Mouse (Mus musculus): Measurements from ENCODE around the gene Mdh2. TPM values are rescaled to one million over a fixed set of nuclear protein-coding genes. Genes with fewer than 3 reads are reported as not detected.

The Mdh2 gene
- total RNA-seq (2021) = 100 to 1,000 TPM; 359 to 370 TPM

GRCm38 (mm10) chr5:135778471-135779445 lies at the start of gene Mdh2:
Gene Mdh2, plus strand, starts transcription at chr5:135778480.
- DNase-seq = peak; percentile 100
- intact Hi-C loops (cut with DNase I) = no loop called here

- intact Hi-C loops (cut with DNase I) = no loop called here
- DNase-seq = no peak
Measured at GRCm38 (mm10) chr5:135729351-135729750, 48.9 kb upstream of the Mdh2 start.

GRCm38 (mm10) chr5:135730278-135730677 lies 48.0 kb upstream of the Mdh2 start:
- intact Hi-C loops (cut with DNase I) = no loop called here
- DNase-seq = no peak

GRCm38 (mm10) chr5:135730916-135731315 lies 47.4 kb upstream of the Mdh2 start:
- DNase-seq = no peak
- intact Hi-C loops (cut with DNase I) = no loop called here

GRCm38 (mm10) chr5:135731322-135731721 lies 47.0 kb upstream of the Mdh2 start:
- intact Hi-C loops (cut with DNase I) = no loop called here

GRCm38 (mm10) chr5:135733071-135733470 lies 45.2 kb upstream of the Mdh2 start:
- DNase-seq = no peak
- intact Hi-C loops (cut with DNase I) = no loop called here

More at GRCm38 (mm10) chr5:135731322-135731721, 47.0 kb upstream of the Mdh2 start:
- DNase-seq = no peak

GRCm38 (mm10) chr5:135734057-135734680 lies 44.1 kb upstream of the Mdh2 start:
- DNase-seq = no peak

GRCm38 (mm10) chr5:135735741-135736140 lies 42.5 kb upstream of the Mdh2 start:
- intact Hi-C loops (cut with DNase I) = no loop called here
- DNase-seq = no peak

More at GRCm38 (mm10) chr5:135734057-135734680, 44.1 kb upstream of the Mdh2 start:
- intact Hi-C loops (cut with DNase I) = no loop called here

GRCm38 (mm10) chr5:135736544-135736943 lies 41.7 kb upstream of the Mdh2 start:
- DNase-seq = no peak
- intact Hi-C loops (cut with DNase I) = no loop called here

GRCm38 (mm10) chr5:135737154-135737553 lies 41.1 kb upstream of the Mdh2 start:
- no peak for DNase-seq
- intact Hi-C loops (cut with DNase I) = no loop called here

- DNase-seq = no peak
- intact Hi-C loops (cut with DNase I) = no loop called here
Measured at GRCm38 (mm10) chr5:135738266-135738665, 40.0 kb upstream of the Mdh2 start.

- no peak for DNase-seq
- intact Hi-C loops (cut with DNase I) = no loop called here
Measured at GRCm38 (mm10) chr5:135742156-135742555, 36.1 kb upstream of the Mdh2 start.

GRCm38 (mm10) chr5:135742941-135743740 lies 35.1 kb upstream of the Mdh2 start:
- intact Hi-C loops (cut with DNase I) = no loop called here
- peak; percentile 43 for DNase-seq

- peak; percentile 95 for DNase-seq
- intact Hi-C loops (cut with DNase I) = no loop called here
Measured at GRCm38 (mm10) chr5:135743741-135744609, 34.3 kb upstream of the Mdh2 start, which contains the start of gene Tmem120a. Gene Tmem120a, minus strand, starts transcription at chr5:135744448.

- intact Hi-C loops (cut with DNase I) = no loop called here
- no peak for DNase-seq
Measured at GRCm38 (mm10) chr5:135744742-135745141, 33.5 kb upstream of the Mdh2 start.

- DNase-seq = no peak
- intact Hi-C loops (cut with DNase I) = no loop called here
Measured at GRCm38 (mm10) chr5:135751041-135751440, 27.2 kb upstream of the Mdh2 start.

- no peak for DNase-seq
- intact Hi-C loops (cut with DNase I) = no loop called here
Measured at GRCm38 (mm10) chr5:135751595-135751994, 26.7 kb upstream of the Mdh2 start.

- intact Hi-C loops (cut with DNase I) = loop anchor here (5.0 to 10.0 kb wide), 2 partner anchors 210 to 357 kb away; no protein-coding TSS in a partner anchor
- DNase-seq = no peak
Measured at GRCm38 (mm10) chr5:135761881-135762280, 16.4 kb upstream of the Mdh2 start.

- intact Hi-C loops (cut with DNase I) = loop anchor here (1.0 to 10.0 kb wide), 3 partner anchors 145 to 359 kb away; no protein-coding TSS in a partner anchor
- peak; percentile 82 for DNase-seq
Measured at GRCm38 (mm10) chr5:135763526-135763925, 14.8 kb upstream of the Mdh2 start.

- intact Hi-C loops (cut with DNase I) = loop anchor here (5.0 to 10.0 kb wide), 2 partner anchors 213 to 360 kb away; no protein-coding TSS in a partner anchor
- no peak for DNase-seq
Measured at GRCm38 (mm10) chr5:135764971-135765370, 13.3 kb upstream of the Mdh2 start.

Data from left cerebral cortex, postnatal 4 days (tissue).